ENCODE assay signal across 36 mouse cellular contexts in the genomic region with DNA sequence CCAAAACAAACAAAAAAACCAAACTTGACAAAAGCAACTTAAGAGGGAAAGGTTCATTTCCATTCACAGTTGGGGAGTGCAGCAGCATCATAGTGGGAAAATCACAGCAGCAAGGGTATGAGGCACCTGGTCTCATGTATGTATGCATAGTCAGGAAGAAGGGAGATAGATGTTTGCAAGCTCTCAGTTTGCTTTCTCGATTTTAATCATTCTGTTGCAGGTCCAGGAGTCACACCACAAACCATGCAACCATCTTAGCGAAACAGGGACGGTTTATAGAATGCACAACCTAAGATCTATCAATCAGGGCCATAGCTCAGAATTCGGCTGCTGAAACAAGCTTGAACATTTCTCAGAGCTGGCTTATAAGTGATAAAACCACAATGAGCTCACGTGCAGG. TPM values are rescaled to one million over a fixed set of nuclear protein-coding genes. Genes with fewer than 3 reads are reported as not detected.
"Had no signal": no experiment of that assay in that cellular context is flagged by ENCODE, and none has a peak within 500 bp of the region (broad histone marks: within the 10 kb centered on the region; RNA-seq: fewer than 3 reads in every experiment).

No protein-coding gene starts in this region.

- H3K4me1 ChIP-seq: heart, embryonic 10.5 days; heart, embryonic 12.5 days; heart, embryonic 13.5 days; heart, embryonic 15.5 days; hindbrain, embryonic 10.5 days; hindbrain, embryonic 12.5 days; hindbrain, embryonic 13.5 days; hindbrain, embryonic 15.5 days; intestine, embryonic 15.5 days; kidney, embryonic 15.5 days had no signal

- H3K4me2 ChIP-seq: heart, embryonic 11.5 days; heart, embryonic 12.5 days; heart, embryonic 13.5 days; heart, embryonic 15.5 days; hindbrain, embryonic 12.5 days; hindbrain, embryonic 13.5 days; hindbrain, embryonic 14.5 days; hindbrain, embryonic 15.5 days; intestine, embryonic 15.5 days; kidney, embryonic 15.5 days had no signal

- H3K36me3 ChIP-seq: heart, embryonic 10.5 days; heart, embryonic 12.5 days; heart, embryonic 13.5 days; heart, embryonic 15.5 days; hindbrain, embryonic 10.5 days; hindbrain, embryonic 12.5 days; hindbrain, embryonic 13.5 days; hindbrain, embryonic 15.5 days; intestine, embryonic 15.5 days; kidney, embryonic 15.5 days had no signal

- H3K27me3 ChIP-seq: heart, embryonic 12.5 days; heart, embryonic 13.5 days; heart, embryonic 15.5 days; hindbrain, embryonic 12.5 days; hindbrain, embryonic 13.5 days; hindbrain, embryonic 15.5 days; intestine, embryonic 15.5 days; kidney, embryonic 15.5 days had no signal

- DNase-seq: heart, postnatal 10 days; heart, postnatal 14 days; heart, postnatal 36 days; heart, postnatal 4 days; kidney, adult 11 months; kidney, adult 18-20 months; kidney, adult 2 months; kidney, adult 8-10 months; kidney, adult 9 months; kidney, postnatal 10 days; kidney, postnatal 14 days; kidney, postnatal 25 days; kidney, postnatal 36 days; kidney, postnatal 4 days; layer of hippocampus, adult 9-11 months; layer of hippocampus, postnatal 36 days had no signal

- ATAC-seq: hindbrain, embryonic 16.5 days; hindbrain, postnatal 0 days; inflammation-experienced regulatory T-cells, adult 6 months; intestine, embryonic 15.5 days; intestine, embryonic 16.5 days; intestine, postnatal 0 days had no signal

- H3K4me3 ChIP-seq: heart, embryonic 10.5 days; heart, embryonic 12.5 days; heart, embryonic 13.5 days; heart, embryonic 15.5 days; hindbrain, embryonic 10.5 days; hindbrain, embryonic 12.5 days; hindbrain, embryonic 13.5 days; hindbrain, embryonic 15.5 days; intestine, embryonic 15.5 days; kidney, embryonic 15.5 days; layer of hippocampus, adult 2 months had no signal

- H3K9me3 ChIP-seq: heart, embryonic 10.5 days; heart, embryonic 13.5 days; heart, embryonic 15.5 days; hindbrain, embryonic 10.5 days; hindbrain, embryonic 12.5 days; hindbrain, embryonic 13.5 days; hindbrain, embryonic 15.5 days; intestine, embryonic 15.5 days; kidney, embryonic 15.5 days had no signal

- H3K27ac ChIP-seq: heart, embryonic 10.5 days; heart, embryonic 13.5 days; heart, embryonic 15.5 days; hindbrain, embryonic 10.5 days; hindbrain, embryonic 12.5 days; hindbrain, embryonic 13.5 days; hindbrain, embryonic 14.5 days; hindbrain, embryonic 15.5 days; hindbrain, postnatal 0 days; intestine, embryonic 15.5 days; kidney, embryonic 15.5 days; kidney, postnatal 0 days; layer of hippocampus, adult 2 months had no signal

- H3K9ac ChIP-seq: heart, embryonic 12.5 days; heart, embryonic 13.5 days; heart, embryonic 15.5 days; hindbrain, embryonic 12.5 days; hindbrain, embryonic 13.5 days; hindbrain, embryonic 14.5 days; hindbrain, embryonic 15.5 days; intestine, embryonic 15.5 days; kidney, embryonic 15.5 days had no signal

RNA-seq across cellular contexts. Expression of gene Mapk10, which starts 19.2 kb away (rescaled TPM):
- total RNA-seq: hematopoietic stem cell, adult 5-6 weeks had no signal
- polyA plus RNA-seq: inflammation-experienced regulatory T-cells, adult 6 months had no signal
